Mouse (Mus musculus) thymus, adult 2 months (tissue): ENCODE data around the gene Ppard. TPM values are rescaled to one million over a fixed set of nuclear protein-coding genes. Genes with fewer than 3 reads are reported as not detected.
A peak's percentile ranks its signal among the peaks of the same experiment; 100 is the strongest.

Experiments used
- DNase-seq: peaks from one replicate; pipeline ENCODE4 v3.0.0; 2021
- H3K27ac ChIP-seq: fragments of 200-500 bp; 2 replicates; pipeline ENCODE4 v1.5.1; 2012; ENCODE audit warnings: low read length, control low read depth; ENCODE audit not compliant: control insufficient read depth, insufficient read depth
- H3K27me3 ChIP-seq: fragments of 200-500 bp; 2 replicates; pipeline ENCODE4 v1.6.1; 2012; ENCODE audit warnings: mild to moderate bottlenecking, low read length, moderate library complexity, mixed read lengths; ENCODE audit not compliant: control insufficient read depth, insufficient read depth
- H3K36me3 ChIP-seq: fragments of 200-500 bp; 2 replicates; pipeline ENCODE4 v1.6.1; 2012; ENCODE audit warnings: mild to moderate bottlenecking, low read length, moderate library complexity; ENCODE audit not compliant: control insufficient read depth, insufficient read depth
- H3K4me1 ChIP-seq: fragments of 200-500 bp; replicated peaks from 2 replicates; pipeline ENCODE4 v1.6.1; 2012; ENCODE audit warnings: low read length; ENCODE audit not compliant: control insufficient read depth, insufficient read depth
- H3K4me3 ChIP-seq: fragments of 200-500 bp; 2 replicates; pipeline ENCODE4 v1.5.1; 2012; ENCODE audit warnings: mild to moderate bottlenecking, low read length, control low read depth, moderate library complexity; ENCODE audit not compliant: control insufficient read depth, insufficient read depth
- CTCF ChIP-seq: fragments of 200-500 bp; IDR thresholded peaks from 2 replicates; pipeline ENCODE4 v1.5.1; 2012; ENCODE audit warnings: mild to moderate bottlenecking, control low read depth, low read length, moderate library complexity, borderline replicate concordance; ENCODE audit not compliant: control insufficient read depth, poor library complexity, insufficient read depth; ENCODE audit errors: extremely low read depth
- POLR2A ChIP-seq: fragments of 200-500 bp; IDR thresholded peaks from 2 replicates; pipeline ENCODE4 v1.6.1; 2012; ENCODE audit warnings: mild to moderate bottlenecking, low read length, control low read depth, moderate library complexity; ENCODE audit not compliant: control insufficient read depth, poor library complexity, insufficient read depth; ENCODE audit errors: extremely low read depth
- WGBS: fragments of 180-500 bp; shearing (Covaris S2); methylation state at CpG from one replicate; pipeline ENCODE4 v1.1.7; 2018; 5-methylcytosine and 5-hydroxymethylcytosine counted together
- polyA plus RNA-seq: library from polyadenylated mRNA; depleted of rRNA; stranded (reverse); fragments of >200 nt; gene quantifications from 2 replicates; pipeline ENCODE4 v1.2.3, GENCODE M21; 2012

Ppard gene
- polyA plus RNA-seq, 1 experiment, result 51.6 TPM

GRCm38 (mm10) chr17:28279236-28279635, 46.7 kb downstream of the Ppard start:
- WGBS, result 75% methylated on average over 4 of the region's 4 CpGs
- no peak for DNase-seq
- no peaks in the 10 kb centered on the region for H3K36me3 ChIP-seq
- H3K4me1 ChIP-seq, result peaks cover 33% of the 10 kb centered on the region
- peak overlapping the region; percentile 16; the same call in 1 of the 2 replicates for H3K27ac ChIP-seq
- H3K4me3 ChIP-seq, result no peak overlapping the region
- TF ChIP-seq POLR2A (no peak), CTCF (no peak)
- H3K27me3 ChIP-seq, result no peaks in the 10 kb centered on the region

DNA sequence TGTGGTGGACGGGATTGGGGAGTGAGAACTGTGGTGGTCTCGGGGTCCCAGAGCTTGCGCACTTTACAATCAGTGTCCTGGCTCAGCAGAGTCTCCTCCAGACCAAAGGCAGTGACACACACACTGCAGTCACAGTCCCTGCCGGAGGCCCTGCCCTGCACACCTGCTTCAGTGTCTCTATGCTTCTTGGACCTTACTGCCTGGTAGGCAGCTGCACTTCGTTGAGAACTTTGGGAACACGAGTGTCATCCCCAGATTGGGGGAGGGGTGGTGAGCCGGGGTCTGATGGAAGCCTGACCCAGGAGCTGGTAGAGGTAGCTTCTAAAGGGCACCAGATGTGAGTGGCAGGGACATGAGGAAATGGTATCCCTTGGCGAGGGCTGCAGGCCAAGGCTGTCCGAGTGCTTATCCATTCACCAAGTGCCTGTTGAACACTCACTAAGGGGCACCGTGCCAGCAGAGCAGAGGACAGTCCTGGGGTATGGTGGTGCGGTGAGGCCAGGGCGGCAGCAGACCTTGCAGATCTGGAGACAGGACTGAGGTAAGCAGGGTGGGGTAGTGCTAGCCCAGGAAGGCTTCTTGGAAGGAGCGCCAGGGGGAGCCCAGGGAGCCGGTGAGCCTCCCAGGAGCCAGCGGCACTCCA, 47.4 kb downstream of the Ppard start:
- no peak overlapping the region for H3K27ac ChIP-seq
- no peak for DNase-seq
- peaks cover 33% of the 10 kb centered on the region for H3K4me1 ChIP-seq

DNA sequence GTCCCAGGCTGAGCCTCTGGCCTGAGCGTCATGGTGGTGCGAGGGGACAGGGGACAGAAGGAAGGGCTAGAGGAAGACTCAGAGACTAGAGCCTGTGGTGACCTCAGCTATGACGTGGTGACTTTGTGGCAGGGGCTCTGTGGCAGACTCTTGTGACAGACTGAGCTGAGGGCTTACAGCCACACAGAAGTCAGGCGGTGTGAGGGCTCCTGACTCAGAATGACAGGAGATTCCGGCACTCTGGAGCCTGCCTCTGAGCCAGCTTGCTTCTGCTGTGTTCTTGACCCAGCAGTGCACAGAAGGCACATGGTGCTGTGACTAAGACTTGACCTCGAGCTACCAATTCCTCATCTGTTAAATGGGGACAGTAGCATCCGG, 47.9 kb downstream of the Ppard start:
- Histone ChIP-seq H3K27ac (no peak overlapping the region), H3K4me3 (no peak overlapping the region), H3K4me1 (peaks cover 33% of the 10 kb centered on the region), H3K36me3 (no peaks in the 10 kb centered on the region), H3K27me3 (no peaks in the 10 kb centered on the region)
- 87% methylated on average over 7 of the region's 7 CpGs for WGBS
- TF ChIP-seq POLR2A (no peak), CTCF (no peak)
- no peak for DNase-seq

More for the DNA sequence above, 47.4 kb downstream of the Ppard start:
- H3K27me3 ChIP-seq, result no peaks in the 10 kb centered on the region
- H3K36me3 ChIP-seq, result no peaks in the 10 kb centered on the region
- WGBS, result 83% methylated on average over 15 of the region's 15 CpGs
- H3K4me3 ChIP-seq, result no peak overlapping the region
- TF ChIP-seq CTCF, result no peak

DNA sequence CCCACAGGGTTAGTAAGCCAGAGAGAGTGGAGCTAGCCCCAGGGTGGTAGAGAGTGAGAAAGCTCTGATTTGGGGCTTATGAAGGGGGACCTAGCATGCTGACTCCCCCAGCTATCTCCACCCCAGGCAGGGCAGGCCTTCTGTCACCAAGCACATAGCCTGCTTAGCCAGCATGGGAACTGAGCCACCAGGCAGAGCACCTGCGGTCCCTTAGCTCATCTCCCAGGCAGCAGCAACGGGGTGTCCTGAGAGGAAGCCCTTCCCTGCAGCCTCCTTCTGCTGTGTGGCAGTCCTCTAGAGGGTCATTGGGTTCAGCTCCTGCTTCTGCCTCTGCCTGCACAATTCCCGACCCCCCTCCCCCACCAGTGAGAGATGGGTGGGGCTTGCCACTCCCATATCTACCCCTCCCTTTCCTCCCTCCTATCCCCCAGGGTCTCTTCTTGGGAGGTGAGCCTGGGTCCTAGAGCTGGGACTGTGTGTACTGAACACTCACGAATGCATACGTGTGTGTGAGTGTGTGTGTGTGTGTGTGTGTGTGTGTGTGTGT, 48.4 kb downstream of the Ppard start:
- H3K4me1 ChIP-seq, result peaks cover 33% of the 10 kb centered on the region
- no peak overlapping the region for H3K27ac ChIP-seq
- no peak overlapping the region for H3K4me3 ChIP-seq
- TF ChIP-seq CTCF (no peak), POLR2A (no peak)
- no peak for DNase-seq
- H3K27me3 ChIP-seq, result no peaks in the 10 kb centered on the region
- H3K36me3 ChIP-seq, result no peaks in the 10 kb centered on the region
- WGBS, result 73% methylated on average over 5 of the region's 5 CpGs

GRCm38 (mm10) chr17:28281866-28282441, 49.5 kb downstream of the Ppard start:
- no peak for DNase-seq
- WGBS, result 63% methylated on average over 7 of the region's 7 CpGs
- peaks cover 33% of the 10 kb centered on the region for H3K4me1 ChIP-seq
- no peaks in the 10 kb centered on the region for H3K36me3 ChIP-seq
- no peak for TF ChIP-seq CTCF
- no peak for TF ChIP-seq POLR2A
- no peaks in the 10 kb centered on the region for H3K27me3 ChIP-seq
- H3K4me3 ChIP-seq, result no peak overlapping the region
- no peak overlapping the region for H3K27ac ChIP-seq

DNA sequence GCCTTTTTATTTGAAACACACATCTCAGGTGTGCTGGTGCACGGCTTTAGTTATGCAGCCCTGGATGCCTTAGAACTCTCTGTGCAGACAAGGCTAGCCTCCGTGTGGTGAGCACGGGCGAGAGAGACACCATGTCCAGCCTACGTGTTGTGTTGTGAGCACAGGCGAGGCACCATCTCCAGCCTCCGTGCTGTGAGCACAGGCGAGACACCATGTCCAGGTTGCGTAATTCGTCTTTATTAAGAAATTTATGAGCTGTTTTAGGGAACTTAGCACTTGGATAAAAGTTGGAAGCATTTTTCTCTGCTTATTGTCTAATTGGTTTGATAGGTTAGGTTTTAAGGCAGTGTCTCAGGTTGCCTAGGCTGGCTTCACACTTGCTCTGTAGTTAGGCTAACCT, 50.7 kb downstream of the Ppard start:
- H3K4me3 ChIP-seq, result no peak overlapping the region
- H3K27me3 ChIP-seq, result no peaks in the 10 kb centered on the region
- DNase-seq, result no peak
- TF ChIP-seq CTCF, result no peak
- no peak for TF ChIP-seq POLR2A
- H3K36me3 ChIP-seq, result no peaks in the 10 kb centered on the region
- peaks cover 39% of the 10 kb centered on the region for H3K4me1 ChIP-seq
- 92% methylated on average over 10 of the region's 10 CpGs for WGBS
- no peak overlapping the region for H3K27ac ChIP-seq
